Mouse (Mus musculus) MEL (cell line): ENCODE measurements around the gene Rnf130. TPM values are rescaled to one million over a fixed set of nuclear protein-coding genes. Genes with fewer than 3 reads are reported as not detected.
A peak's percentile ranks its signal among the peaks of the same experiment; 100 is the strongest.

Source experiments
- DNase-seq: peaks from one replicate; pipeline ENCODE4 v3.0.0; 2011; ENCODE audit warnings: low read depth, low spot score
- H3K27ac ChIP-seq: 2 replicates; pipeline ENCODE4 v1.5.1; 2012; ENCODE audit warnings: low read depth, mild to moderate bottlenecking, control low read depth, low read length, moderate library complexity; ENCODE audit not compliant: control insufficient read depth
- H3K27me3 ChIP-seq, 2 experiments: fragments of 150-350 bp in 1 of 2; sonication (generic) in 1 of 2; 2 replicates each; pipeline ENCODE4 v1.6.1; 2012; ENCODE audit warnings: low read length in 2 of 2, mild to moderate bottlenecking in 2 of 2, improper control_type of control experiment in 1 of 2, moderate library complexity in 1 of 2; ENCODE audit not compliant: insufficient read depth in 2 of 2, control insufficient read depth in 1 of 2
- H3K36me3 ChIP-seq, 2 experiments: 2 replicates each; pipeline ENCODE4 v1.6.1; 2012 to 2014; ENCODE audit warnings: low read length in 2 of 2, improper control_type of control experiment in 1 of 2, inconsistent platforms in 1 of 2, mild to moderate bottlenecking in 1 of 2; ENCODE audit not compliant: insufficient read depth in 2 of 2, control insufficient read depth in 1 of 2
- H3K4me1 ChIP-seq, 2 experiments: fragments of 150-350 bp in 1 of 2; sonication (generic) in 1 of 2; 2 replicates each; pipeline ENCODE4 v1.6.1; 2012; ENCODE audit warnings: low read length in 2 of 2, improper control_type of control experiment in 1 of 2, mild to moderate bottlenecking in 1 of 2; ENCODE audit not compliant: insufficient read depth in 2 of 2, control insufficient read depth in 1 of 2
- H3K4me3 ChIP-seq, 2 experiments: fragments of 150-350 bp in 1 of 2; sonication (generic) in 1 of 2; 2 replicates each; pipeline ENCODE4 v1.5.1; 2012; ENCODE audit warnings: low read depth in 2 of 2, low read length in 2 of 2, mild to moderate bottlenecking in 2 of 2, moderate library complexity in 2 of 2, control low read depth in 1 of 2, improper control_type of control experiment in 1 of 2; ENCODE audit not compliant: control insufficient read depth in 1 of 2, insufficient read depth in 1 of 2
- H3K79me2 ChIP-seq: 2 replicates; pipeline ENCODE4 v1.6.1; 2012; ENCODE audit warnings: mild to moderate bottlenecking, low read length, moderate library complexity; ENCODE audit not compliant: control insufficient read depth, poor library complexity, insufficient read depth
- H3K9ac ChIP-seq: 2 replicates; pipeline ENCODE4 v1.6.1; 2012; ENCODE audit warnings: low read depth, mild to moderate bottlenecking, control low read depth, low read length, moderate library complexity; ENCODE audit not compliant: control insufficient read depth, poor library complexity, severe bottlenecking
- H3K9me3 ChIP-seq: fragments of 150-350 bp; sonication (generic); replicated peaks from 2 replicates; pipeline ENCODE4 v1.6.1; 2012; ENCODE audit warnings: mild to moderate bottlenecking, low read length, improper control_type of control experiment, moderate library complexity; ENCODE audit not compliant: insufficient read depth
- CHD1 ChIP-seq: IDR thresholded peaks from 2 replicates; pipeline ENCODE4 v1.6.1; 2012; ENCODE audit warnings: low read depth, mild to moderate bottlenecking, inconsistent platforms, low read length, improper control_type of control experiment
- CTCF ChIP-seq, 3 experiments: IDR thresholded peaks in 2 of 3; conservative IDR thresholded peaks in 1 of 3; 2 replicates each; pipeline ENCODE4 v1.5.1; 2011 to 2012; ENCODE audit warnings: low read length in 3 of 3, low read depth in 2 of 3, mild to moderate bottlenecking in 2 of 3, improper control_type of control experiment in 1 of 3, inconsistent platforms in 1 of 3, mixed read lengths in 1 of 3, moderate library complexity in 1 of 3; ENCODE audit not compliant: control insufficient read depth in 1 of 3, insufficient read depth in 1 of 3, poor library complexity in 1 of 3, severe bottlenecking in 1 of 3
- E2F4 ChIP-seq: IDR thresholded peaks from 2 replicates; pipeline ENCODE4 v1.6.1; 2011; ENCODE audit warnings: low read depth, low read length, improper control_type of control experiment, borderline replicate concordance
- ELF1 ChIP-seq: IDR thresholded peaks from 2 replicates; pipeline ENCODE4 v1.6.1; 2014; ENCODE audit warnings: low read depth, mild to moderate bottlenecking, inconsistent platforms, low read length, improper control_type of control experiment, moderate library complexity
- EP300 ChIP-seq, 2 experiments: IDR thresholded peaks; 2 replicates each; pipeline ENCODE4 v1.6.1; 2011; ENCODE audit warnings: improper control_type of control experiment in 2 of 2, low read length in 2 of 2, low read depth in 1 of 2, mild to moderate bottlenecking in 1 of 2
- ETS1 ChIP-seq: IDR thresholded peaks from 2 replicates; pipeline ENCODE4 v1.6.1; 2012; ENCODE audit warnings: low read depth, mild to moderate bottlenecking, inconsistent platforms, low read length, improper control_type of control experiment, moderate library complexity
- GABPA ChIP-seq: IDR thresholded peaks from 2 replicates; pipeline ENCODE4 v1.6.1; 2012; ENCODE audit warnings: low read depth, mild to moderate bottlenecking, inconsistent platforms, low read length, improper control_type of control experiment, moderate library complexity
- GATA1 ChIP-seq: IDR thresholded peaks from 2 replicates; pipeline ENCODE4 v1.6.1; 2011; ENCODE audit warnings: low read depth, low read length, improper control_type of control experiment
- HCFC1 ChIP-seq: IDR thresholded peaks from 2 replicates; pipeline ENCODE4 v1.6.1; 2012; ENCODE audit warnings: low read depth, mild to moderate bottlenecking, inconsistent platforms, low read length, improper control_type of control experiment, moderate library complexity
- JUND ChIP-seq: IDR thresholded peaks from 2 replicates; pipeline ENCODE4 v1.6.1; 2011; ENCODE audit warnings: low read depth, mild to moderate bottlenecking, improper control_type of control experiment, low read length
- KAT2A ChIP-seq: conservative IDR thresholded peaks from 2 replicates; pipeline ENCODE4 v1.6.1; 2012; ENCODE audit warnings: low read depth, low read length, improper control_type of control experiment, inconsistent platforms
- MAX ChIP-seq: IDR thresholded peaks from 2 replicates; pipeline ENCODE4 v1.6.1; 2011; ENCODE audit warnings: low read length, improper control_type of control experiment
- MEF2A ChIP-seq: IDR thresholded peaks from 2 replicates; pipeline ENCODE4 v1.6.1; 2014; ENCODE audit warnings: low read depth, mild to moderate bottlenecking, inconsistent platforms, low read length, improper control_type of control experiment; ENCODE audit not compliant: poor library complexity, insufficient replicate concordance, severe bottlenecking; ENCODE audit errors: extremely low read depth
- MXI1 ChIP-seq: IDR thresholded peaks from 2 replicates; pipeline ENCODE4 v1.6.1; 2011; ENCODE audit warnings: mild to moderate bottlenecking, low read depth, low read length, improper control_type of control experiment
- MYB ChIP-seq: IDR thresholded peaks from 2 replicates; pipeline ENCODE4 v1.6.1; 2011; ENCODE audit warnings: mild to moderate bottlenecking, low read depth, low read length, improper control_type of control experiment
- MYC ChIP-seq: IDR thresholded peaks from 2 replicates; pipeline ENCODE4 v1.6.1; 2011; ENCODE audit warnings: low read depth, mild to moderate bottlenecking, low read length, improper control_type of control experiment, moderate library complexity
- NRF1 ChIP-seq: IDR thresholded peaks from 2 replicates; pipeline ENCODE4 v1.6.1; 2014; ENCODE audit warnings: low read depth, mild to moderate bottlenecking, inconsistent platforms, low read length, improper control_type of control experiment, moderate library complexity; ENCODE audit not compliant: poor library complexity, insufficient read depth, severe bottlenecking
- POLR2AphosphoS2 ChIP-seq: IDR thresholded peaks from 2 replicates; pipeline ENCODE4 v1.6.1; 2011; ENCODE audit warnings: low read length, improper control_type of control experiment
- POLR2AphosphoS5 ChIP-seq: IDR thresholded peaks from 2 replicates; pipeline ENCODE4 v1.6.1; 2012; ENCODE audit warnings: low read depth, borderline replicate concordance, mild to moderate bottlenecking, inconsistent platforms, low read length, moderate library complexity, mixed read lengths
- RAD21 ChIP-seq: IDR thresholded peaks from 2 replicates; pipeline ENCODE4 v1.6.1; 2011; ENCODE audit warnings: mild to moderate bottlenecking, low read depth, low read length, improper control_type of control experiment
- RCOR1 ChIP-seq: IDR thresholded peaks from 2 replicates; pipeline ENCODE4 v1.6.1; 2012; ENCODE audit warnings: low read depth, mild to moderate bottlenecking, inconsistent platforms, low read length, improper control_type of control experiment
- SIN3A ChIP-seq: IDR thresholded peaks from 2 replicates; pipeline ENCODE4 v1.6.1; 2012; ENCODE audit warnings: low read length, improper control_type of control experiment, inconsistent platforms
- SMC3 ChIP-seq: IDR thresholded peaks from 2 replicates; pipeline ENCODE4 v1.6.1; 2011; ENCODE audit warnings: low read depth, low read length, improper control_type of control experiment
- TAL1 ChIP-seq: IDR thresholded peaks from 2 replicates; pipeline ENCODE4 v1.6.1; 2012; ENCODE audit warnings: mild to moderate bottlenecking, inconsistent platforms, low read length, moderate library complexity, mixed read lengths
- TBP ChIP-seq: IDR thresholded peaks from 2 replicates; pipeline ENCODE4 v1.8.0; 2011; ENCODE audit warnings: low read depth, low read length, improper control_type of control experiment
- UBTF ChIP-seq: IDR thresholded peaks from 2 replicates; pipeline ENCODE4 v1.6.1; 2012; ENCODE audit warnings: low read depth, mild to moderate bottlenecking, inconsistent platforms, low read length, improper control_type of control experiment, moderate library complexity, borderline replicate concordance; ENCODE audit not compliant: insufficient read depth
- USF2 ChIP-seq, 2 experiments: IDR thresholded peaks; 2 replicates each; pipeline ENCODE4 v1.6.1; 2011 to 2012; ENCODE audit warnings: improper control_type of control experiment in 2 of 2, low read length in 2 of 2, borderline replicate concordance in 1 of 2, inconsistent platforms in 1 of 2, low read depth in 1 of 2, mild to moderate bottlenecking in 1 of 2; ENCODE audit not compliant: insufficient read depth in 1 of 2
- ZC3H11A ChIP-seq: IDR thresholded peaks from 2 replicates; pipeline ENCODE4 v1.6.1; 2012; ENCODE audit warnings: low read depth, mild to moderate bottlenecking, inconsistent platforms, low read length, improper control_type of control experiment
- ZKSCAN1 ChIP-seq: IDR thresholded peaks from 2 replicates; pipeline ENCODE4 v1.6.1; 2012; ENCODE audit warnings: low read depth, mild to moderate bottlenecking, inconsistent platforms, low read length, improper control_type of control experiment, moderate library complexity
- ZMIZ1 ChIP-seq: IDR thresholded peaks from 2 replicates; pipeline ENCODE4 v1.6.1; 2012; ENCODE audit warnings: low read depth, mild to moderate bottlenecking, inconsistent platforms, low read length, improper control_type of control experiment, moderate library complexity
- ZNF384 ChIP-seq: IDR thresholded peaks from 2 replicates; pipeline ENCODE4 v1.6.1; 2012; ENCODE audit warnings: low read depth, mild to moderate bottlenecking, inconsistent platforms, low read length, improper control_type of control experiment
- polyA plus RNA-seq, 2 experiments: library from polyadenylated mRNA; stranded (reverse) in 1 of 2; unstranded in 1 of 2; fragments of >175 nt in 1 of 2; fragments of >200 nt in 1 of 2; gene quantifications; 2 replicates each; pipeline versions ENCODE4 v1.2.1 to v1.2.4; 2012; ENCODE audit warnings: low replicate concordance in 2 of 2, low read depth in 1 of 2; ENCODE audit not compliant: insufficient read length in 2 of 2, insufficient read depth in 1 of 2, missing spikeins in 1 of 2
- total RNA-seq: library from RNA; depleted of rRNA; stranded (reverse); fragments of 300-350 nt; gene quantifications from 2 replicates; pipeline ENCODE4 v1.2.3, GENCODE M21; 2012

The Rnf130 gene
- total and polyA plus RNA-seq, 3 experiments, result 59.5 to 507 (median 78.2) TPM

DNA sequence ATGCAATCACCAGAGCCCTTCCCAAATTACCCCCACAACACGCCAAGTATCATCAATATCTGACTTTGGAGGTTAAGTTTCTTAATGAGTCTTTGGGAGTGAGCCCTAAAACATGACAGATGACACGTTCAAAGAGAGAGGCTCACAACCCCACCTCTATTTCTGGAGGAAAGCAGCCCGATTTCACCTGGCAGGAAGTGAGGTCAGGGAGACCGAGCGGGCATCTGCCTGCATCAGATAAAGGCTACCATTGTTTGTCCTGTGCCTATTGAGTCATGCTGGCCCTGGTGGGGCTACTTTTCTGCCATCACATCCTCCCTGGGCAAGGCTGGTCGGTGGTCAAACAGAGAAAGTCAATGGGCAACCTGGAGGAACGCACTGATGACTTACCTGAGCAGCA is 7.6 kb upstream of the Rnf130 start:
- Histone ChIP-seq H3K79me2 (no peaks in the 10 kb centered on the region), H3K4me1 (peaks cover 2 to 12% of the 10 kb centered on the region in 2 experiments; a peak in 2 of 4 replicates), H3K27ac (no peak overlapping the region), H3K4me3 (no peak overlapping the region), H3K36me3 (peaks cover 0 to 8% of the 10 kb centered on the region in 2 experiments; a peak in 2 of 4 replicates), H3K9ac (no peak overlapping the region), H3K27me3 (no peaks in the 10 kb centered on the region), H3K9me3 (no peaks in the 10 kb centered on the region)
- TF ChIP-seq SMC3, result no peak
- TF ChIP-seq MAX, result no peak
- no peak for TF ChIP-seq RAD21
- TF ChIP-seq NRF1, result no peak
- TF ChIP-seq E2F4, result no peak
- TF ChIP-seq ZNF384, result no peak
- TF ChIP-seq GABPA, result no peak
- no peak for TF ChIP-seq USF2 (IDR thresholded peaks at IDR 0.05; ENCODE audit: borderline replicate concordance in 1 of 2, insufficient read depth in 1 of 2, low read depth in 1 of 2, low read length in 2 of 2)
- TF ChIP-seq JUND, result no peak
- TF ChIP-seq UBTF, result no peak
- no peak for TF ChIP-seq SIN3A
- TF ChIP-seq POLR2AphosphoS5, result no peak
- no peak for TF ChIP-seq MYB
- TF ChIP-seq MXI1, result no peak
- TF ChIP-seq ELF1, result no peak
- no peak for TF ChIP-seq MEF2A
- TF ChIP-seq ZC3H11A, result no peak
- no peak for TF ChIP-seq ZMIZ1
- DNase-seq, result no peak

DNA sequence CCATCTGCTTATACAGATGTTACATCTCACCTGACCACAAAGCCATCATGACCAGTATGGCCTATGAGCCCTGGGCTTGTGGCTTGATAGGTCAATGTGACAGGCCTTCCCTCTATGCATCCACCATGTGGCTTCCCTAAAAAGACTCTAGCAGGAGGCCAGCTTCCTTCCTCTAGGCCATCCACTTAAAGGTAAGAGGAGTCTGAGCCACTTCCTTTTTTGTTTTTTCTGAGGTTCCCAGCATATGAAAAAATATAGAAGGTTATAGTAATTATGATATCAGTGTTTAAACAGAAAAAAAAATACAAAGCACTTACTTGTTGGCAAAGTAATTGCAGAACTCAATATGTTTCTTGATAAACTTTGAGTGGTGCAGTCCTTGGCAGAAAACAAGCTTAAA is 6.3 kb upstream of the Rnf130 start:
- H3K27ac ChIP-seq, result peak overlapping the region; percentile 58
- H3K9ac ChIP-seq, result no peak overlapping the region
- no peaks in the 10 kb centered on the region for H3K79me2 ChIP-seq
- H3K4me1 ChIP-seq, result peaks cover 4 to 16% of the 10 kb centered on the region in 2 experiments; a peak in 3 of 4 replicates
- no peaks in the 10 kb centered on the region for H3K9me3 ChIP-seq
- H3K4me3 ChIP-seq, result no peak overlapping the region
- peak; percentile 84 for DNase-seq
- peaks cover 0 to 12% of the 10 kb centered on the region in 2 experiments; a peak in 2 of 4 replicates for H3K36me3 ChIP-seq
- no peaks in the 10 kb centered on the region for H3K27me3 ChIP-seq
- TF ChIP-seq MAX (peak; percentile 73; the same call in 1 of the 2 replicates), ZKSCAN1 (no peak), ZNF384 (peak; percentile 89), KAT2A (no peak), MYC (peak; percentile 89; the same call in 1 of the 2 replicates), TBP (0 out of 2 replicates have a peak, but pooled peaks have one; percentile 33), GATA1 (peak; percentile 40; the same call in 1 of the 2 replicates), ELF1 (peak; percentile 48; the same call in 1 of the 2 replicates), TAL1 (peak; percentile 26; the same call in 1 of the 2 replicates), POLR2AphosphoS2 (no peak), EP300 (IDR thresholded peaks at IDR 0.05; ENCODE audit: low read depth in 1 of 2, low read length in 2 of 2) (peak; percentile 71 to 74; a peak in 3 of 4 replicates), CTCF (IDR thresholded peaks at IDR 0.05 in 2 of 3, conservative IDR thresholded peaks at IDR 0.05 in 1 of 3; ENCODE audit: control insufficient read depth in 1 of 3, insufficient read depth in 1 of 3, low read depth in 2 of 3, low read length in 3 of 3, poor library complexity in 1 of 3, severe bottlenecking in 1 of 3) (no peak), ETS1 (peak; percentile 66), MYB (no peak), SIN3A (peak; percentile 65), GABPA (no peak), RCOR1 (peak; percentile 34; the same call in 1 of the 2 replicates), MXI1 (peak; percentile 80; the same call in 1 of the 2 replicates), CHD1 (no peak), HCFC1 (no peak; the same call in 1 of the 2 replicates)
